Mouse (Mus musculus): ENCODE data around the gene Gm765.

The Gm765 gene

DNA sequence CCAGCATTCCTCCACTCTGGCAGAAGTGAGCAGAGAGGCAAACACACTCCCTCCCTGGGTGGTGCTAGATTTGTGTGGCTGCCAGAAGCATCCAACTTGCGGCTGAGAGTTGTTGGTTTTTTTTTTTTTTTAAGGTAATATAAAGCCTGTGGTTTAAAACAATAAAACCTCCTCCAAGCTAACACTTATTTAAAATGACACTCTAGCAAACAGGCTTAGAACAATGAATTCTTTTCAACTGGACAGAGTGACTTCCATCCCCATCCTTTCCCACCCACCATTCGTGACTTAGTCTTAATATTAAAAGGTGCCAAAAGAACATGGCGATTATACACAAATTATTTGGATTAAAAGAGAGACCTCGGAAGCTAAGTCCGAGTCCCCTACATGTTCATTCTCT is at the start of gene Gm765:
TSS of gene Gm765 (minus strand) at position 101 of the 400 bp plus-strand sequence.
- no peak for DNase-seq (ENCODE audit: inconsistent age in 2 of 2, low spot score in 1 of 2)

DNA sequence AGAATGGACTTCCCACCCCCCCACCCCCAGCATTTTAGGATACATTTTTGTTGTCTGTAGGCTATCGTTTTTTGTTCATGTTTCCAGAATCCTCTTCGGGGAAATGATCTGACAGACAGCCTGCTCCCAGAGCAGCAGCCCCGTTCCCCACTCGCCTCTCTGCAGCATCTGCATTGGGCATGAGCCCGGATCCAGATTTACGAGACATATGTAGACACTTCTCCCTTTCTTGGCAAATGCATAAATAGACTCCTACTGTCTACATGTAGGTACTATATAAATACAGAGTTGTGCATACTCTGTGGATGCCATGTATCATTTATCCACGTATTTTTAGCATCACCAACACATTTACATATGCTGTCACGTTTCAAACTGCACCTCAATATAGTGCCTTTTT is 42.9 kb upstream of the Gm765 start:
- DNase-seq (ENCODE audit: inconsistent age in 2 of 2, low spot score in 1 of 2) = no peak

DNA sequence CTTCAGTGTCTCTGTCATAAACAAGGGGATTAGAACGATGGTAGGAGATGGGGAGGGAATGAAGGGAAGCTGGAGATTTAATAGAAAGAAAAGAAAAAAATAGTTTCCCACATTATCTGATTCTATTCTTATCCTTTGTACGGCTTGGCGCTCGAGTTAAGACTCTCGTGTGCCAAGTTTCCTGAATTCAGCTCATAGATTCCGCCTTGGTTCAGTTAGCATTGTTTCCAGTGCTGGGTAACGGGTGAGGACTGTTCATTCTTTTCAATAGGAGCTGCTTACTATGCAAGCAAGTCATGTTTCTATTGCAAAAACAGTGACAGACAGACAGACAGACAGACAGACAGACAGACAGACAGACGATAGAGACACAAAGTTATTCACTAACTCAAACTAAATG is 41.9 kb upstream of the Gm765 start:
- DNase-seq (ENCODE audit: inconsistent age in 2 of 2, low spot score in 1 of 2) = no peak

DNA sequence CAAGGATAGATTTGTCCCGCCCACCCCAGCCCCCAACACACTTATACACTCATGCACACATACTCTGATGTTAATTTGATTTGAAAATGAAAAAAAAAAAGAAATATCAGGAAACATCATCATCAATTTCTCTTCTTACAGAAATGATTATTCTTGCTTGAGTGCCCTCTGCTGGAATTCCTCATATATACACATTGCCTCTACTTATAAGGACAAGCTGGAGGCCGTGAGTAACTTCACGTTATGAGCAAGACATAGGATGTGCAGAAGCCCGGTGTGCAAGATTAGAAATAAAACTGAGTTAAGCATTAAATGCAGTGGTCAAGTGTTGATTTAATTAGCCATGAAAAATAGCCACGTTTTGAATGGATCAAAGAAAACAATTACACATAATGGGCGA is 40.9 kb upstream of the Gm765 start:
- peak in 1 of 2 experiments; percentile 56 for DNase-seq (ENCODE audit: inconsistent age in 2 of 2, low spot score in 1 of 2)

DNA sequence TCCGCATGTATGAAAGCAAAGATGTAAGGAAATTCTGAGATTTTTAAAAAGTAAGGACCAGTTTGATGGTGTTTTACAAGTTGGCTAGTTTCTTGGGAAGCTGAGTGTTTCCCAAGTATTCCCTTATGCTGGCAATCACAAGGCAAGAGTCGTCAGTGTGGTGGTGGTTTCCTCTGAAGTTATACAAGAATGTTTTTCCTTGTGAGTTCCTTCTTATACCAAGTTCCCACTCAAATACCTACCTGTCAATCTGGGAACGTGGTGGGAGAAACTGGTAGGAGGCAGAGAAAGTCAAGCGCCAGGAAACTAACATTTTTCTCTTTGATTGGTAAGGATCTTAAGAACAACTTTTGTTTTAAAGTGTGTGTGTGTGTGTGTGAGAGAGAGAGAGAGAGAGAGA is 23.6 kb upstream of the Gm765 start:
- DNase-seq (ENCODE audit: inconsistent age in 2 of 2, low spot score in 1 of 2) = no peak

DNA sequence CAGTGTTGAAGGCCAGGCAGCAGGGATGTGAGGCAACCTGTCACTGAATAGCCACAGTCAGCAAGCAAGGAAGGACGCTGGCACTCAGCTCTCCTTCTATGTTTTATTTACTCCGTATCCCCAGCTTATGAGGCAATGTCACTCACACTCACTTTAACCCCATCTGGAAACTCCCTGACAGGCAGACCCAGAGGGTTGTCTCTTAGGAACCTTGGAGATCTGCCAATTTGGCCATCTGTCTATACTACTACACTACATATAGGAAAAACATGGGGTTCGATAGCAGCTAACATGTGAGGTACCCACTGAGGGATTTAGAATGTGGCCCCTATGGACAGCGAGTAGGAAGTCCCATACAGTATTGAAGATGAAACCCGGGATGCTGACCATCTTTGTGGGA is 12.7 kb upstream of the Gm765 start:
- DNase-seq (ENCODE audit: inconsistent age in 2 of 2, low spot score in 1 of 2) = no peak

DNA sequence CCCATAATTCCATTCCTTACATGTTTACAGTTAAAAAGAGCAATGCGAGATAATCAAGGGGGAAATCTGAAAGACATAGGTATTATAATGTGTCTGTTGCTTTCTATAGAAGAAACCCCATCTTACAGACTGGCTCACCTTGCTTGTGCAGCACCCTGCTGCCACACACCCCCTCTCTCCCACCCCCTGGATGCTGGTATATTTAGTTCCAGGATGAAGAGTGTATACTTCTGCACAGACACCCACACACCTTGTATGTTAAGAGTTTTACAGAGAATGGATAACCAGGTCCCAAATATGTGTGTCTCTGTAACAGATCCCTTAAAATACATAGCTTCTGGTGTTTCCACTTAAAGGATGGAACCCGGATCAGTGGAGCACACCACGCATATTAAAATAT is 10.7 kb upstream of the Gm765 start:
- no peak for DNase-seq (ENCODE audit: inconsistent age in 2 of 2, low spot score in 1 of 2)

DNA sequence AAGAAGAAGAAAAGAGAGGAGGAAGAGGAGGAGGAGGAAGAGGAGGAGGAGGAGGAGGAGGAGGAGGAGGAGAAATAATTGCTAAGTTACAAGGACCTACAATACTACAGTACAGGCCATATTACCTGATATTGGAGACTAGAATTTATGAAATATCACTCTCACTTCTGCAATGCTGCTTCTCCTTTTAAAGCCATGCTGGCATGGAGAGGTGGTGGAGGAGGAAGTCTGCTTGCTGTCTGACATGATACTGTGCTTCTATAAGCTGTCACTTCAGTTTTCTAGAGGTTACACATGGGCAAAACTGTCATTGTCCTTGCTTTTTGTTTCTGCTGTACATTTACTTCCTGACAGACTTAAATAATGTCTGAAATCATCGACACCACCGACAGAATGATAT is 9.8 kb downstream of the Gm765 start:
- no peak for DNase-seq (ENCODE audit: inconsistent age in 2 of 2, low spot score in 1 of 2)

DNA sequence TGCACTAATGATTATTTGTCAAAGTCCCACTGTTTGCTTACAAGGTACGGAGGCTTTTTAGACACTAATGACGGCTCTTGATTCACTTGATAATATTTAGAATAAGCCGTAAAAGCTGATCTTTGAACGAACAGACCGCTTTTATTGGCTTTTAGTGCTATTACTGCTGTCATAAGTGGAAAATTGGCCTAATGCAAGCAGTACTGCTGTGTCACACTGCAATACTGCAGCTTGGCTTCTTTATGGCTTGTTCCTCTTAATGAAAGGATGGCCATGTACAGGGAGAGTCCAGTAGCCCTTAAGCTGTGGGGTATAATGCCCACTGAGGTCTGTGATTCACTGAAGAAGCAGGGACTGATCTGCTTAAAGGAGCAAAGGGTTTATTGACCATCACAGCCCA is 30.9 kb downstream of the Gm765 start:
- DNase-seq (ENCODE audit: inconsistent age in 2 of 2, low spot score in 1 of 2) = no peak

DNA sequence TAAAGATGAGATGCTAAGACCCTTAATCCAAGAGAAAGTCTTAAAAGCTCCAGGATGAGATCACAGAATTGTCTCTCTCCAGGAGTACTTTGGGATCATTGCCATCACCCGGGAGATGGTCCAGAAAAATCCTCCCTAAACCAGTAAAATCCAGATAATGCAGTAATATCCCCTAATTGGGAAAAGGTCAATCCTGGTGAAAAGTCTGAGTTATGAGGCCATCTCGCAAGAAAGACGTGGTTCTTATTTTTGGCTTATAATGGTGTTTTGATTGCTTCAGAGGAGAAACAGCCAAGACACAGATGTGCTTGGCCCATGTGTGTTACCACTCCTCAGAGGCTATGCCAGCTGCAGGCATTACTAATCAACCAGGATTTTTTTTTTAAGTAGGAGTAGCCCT is 34.9 kb downstream of the Gm765 start:
- no peak for DNase-seq (ENCODE audit: inconsistent age in 2 of 2, low spot score in 1 of 2)

DNA sequence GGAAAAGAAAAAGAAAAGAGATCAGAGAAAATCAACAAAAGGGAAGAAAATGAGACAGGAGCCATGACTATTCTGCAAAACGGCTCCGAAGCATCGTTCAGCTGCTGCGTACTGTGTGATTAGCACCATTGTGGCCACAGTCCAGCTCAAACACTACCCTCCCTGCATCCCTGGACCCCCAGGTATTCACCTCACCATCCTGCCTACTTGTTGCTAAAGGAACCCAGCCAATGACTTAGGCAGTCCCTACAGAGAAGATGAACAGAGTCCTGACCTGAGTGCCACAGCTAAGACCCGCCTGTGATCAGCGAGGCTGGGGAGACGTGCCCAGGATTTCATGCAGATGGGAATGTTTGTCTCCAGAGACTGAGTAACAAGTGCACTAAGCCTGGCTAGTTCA is 35.4 kb downstream of the Gm765 start:
- no peak for DNase-seq (ENCODE audit: inconsistent age in 2 of 2, low spot score in 1 of 2)

DNA sequence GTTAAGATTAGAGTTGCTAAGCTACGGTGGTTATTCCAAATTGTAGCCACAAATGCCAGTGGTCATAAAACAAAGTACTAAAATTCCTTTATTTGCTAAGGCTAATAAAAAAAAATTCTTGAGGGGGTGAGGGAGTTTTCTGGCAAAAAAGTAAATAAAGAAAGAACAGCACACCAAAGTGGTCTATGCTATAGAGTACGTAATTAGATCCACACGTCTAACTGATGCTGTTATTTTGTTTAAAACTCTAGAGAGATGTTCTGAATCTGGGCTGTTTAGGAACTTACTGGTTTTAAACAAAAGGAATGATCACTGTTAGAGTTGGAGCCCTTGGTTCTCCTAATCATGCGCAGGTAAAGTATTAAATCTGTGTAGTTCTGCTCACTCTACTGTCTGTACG is 50.5 kb downstream of the Gm765 start:
- DNase-seq (ENCODE audit: inconsistent age in 2 of 2, low spot score in 1 of 2) = no peak

DNA sequence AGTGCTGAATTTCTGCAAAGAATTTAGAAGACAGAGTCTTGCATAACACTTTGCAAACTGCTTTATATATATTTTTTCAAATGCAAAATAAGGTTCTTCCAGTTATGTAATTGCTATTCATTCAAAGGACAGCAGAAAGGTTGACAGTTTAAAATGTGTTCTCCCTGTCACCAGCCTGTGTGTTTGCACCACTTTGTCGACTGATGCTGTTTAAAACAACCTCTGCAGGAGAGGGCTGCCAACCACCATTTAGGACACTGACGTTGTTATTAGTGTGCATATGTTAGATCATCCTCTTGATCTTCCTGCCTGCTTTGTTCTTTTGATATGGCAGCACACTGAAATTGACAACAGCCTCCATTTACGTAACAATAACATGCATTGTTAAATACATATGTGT is 54.2 kb downstream of the Gm765 start:
- DNase-seq (ENCODE audit: inconsistent age in 2 of 2, low spot score in 1 of 2) = no peak

DNA sequence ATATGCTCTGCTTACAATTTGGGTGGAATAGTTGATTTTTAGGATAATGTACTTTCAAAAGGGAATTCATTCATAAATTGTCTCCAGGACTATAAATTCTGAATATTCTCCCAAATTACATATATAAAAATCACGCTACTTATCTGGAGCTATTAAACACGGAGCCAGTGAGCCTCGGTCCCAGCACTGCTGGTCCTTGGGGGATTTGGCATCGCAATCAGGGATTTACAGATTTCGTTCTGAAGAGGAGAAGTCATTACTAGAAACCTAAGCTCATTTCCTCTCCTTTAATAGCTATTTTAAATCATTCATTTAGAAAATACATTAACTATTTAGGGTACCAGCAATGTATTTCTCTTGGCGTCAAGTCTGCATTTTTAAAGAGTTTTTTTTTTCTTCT is 55.0 kb downstream of the Gm765 start:
- no peak for DNase-seq (ENCODE audit: inconsistent age in 2 of 2, low spot score in 1 of 2)

DNA sequence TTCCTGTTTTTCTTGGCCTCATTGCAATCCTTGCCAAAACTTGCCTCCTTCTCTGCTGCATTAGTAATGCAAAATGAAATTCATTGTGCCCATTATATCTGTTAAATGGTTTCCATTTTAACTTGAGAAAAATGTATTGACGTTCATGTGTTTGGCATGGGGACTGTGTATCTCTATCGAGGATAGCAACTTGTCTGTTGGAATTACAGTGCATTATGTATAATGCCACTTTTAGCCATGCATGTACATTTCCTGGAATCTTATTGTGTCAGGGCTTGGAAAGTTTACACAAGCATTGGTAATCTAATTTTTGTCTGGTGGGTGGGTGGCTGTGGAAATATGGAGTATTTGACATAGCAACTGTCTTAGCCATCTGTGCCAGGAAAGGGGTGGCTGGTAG is 57.4 kb downstream of the Gm765 start:
- no peak for DNase-seq (ENCODE audit: inconsistent age in 2 of 2, low spot score in 1 of 2)

DNA sequence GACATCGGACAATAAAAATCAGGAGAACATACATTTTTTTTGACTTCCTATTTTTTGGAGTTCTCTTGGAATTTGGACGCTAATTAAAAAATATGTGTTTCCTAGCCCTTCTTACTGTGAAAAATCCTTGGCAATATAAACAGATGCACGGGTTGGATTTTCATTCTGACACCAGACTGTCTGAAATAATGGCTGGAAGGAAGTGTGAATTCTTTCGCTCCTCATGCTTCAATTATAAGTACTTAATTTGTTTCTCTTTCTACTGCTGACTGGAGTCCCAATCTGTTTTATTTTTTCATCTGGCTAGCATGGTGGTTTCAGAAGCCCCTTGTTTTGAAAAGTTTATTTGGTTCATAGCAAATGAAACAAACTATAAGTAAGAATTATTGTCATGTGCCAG is 59.8 kb downstream of the Gm765 start:
- DNase-seq (ENCODE audit: inconsistent age in 2 of 2, low spot score in 1 of 2) = no peak

DNA sequence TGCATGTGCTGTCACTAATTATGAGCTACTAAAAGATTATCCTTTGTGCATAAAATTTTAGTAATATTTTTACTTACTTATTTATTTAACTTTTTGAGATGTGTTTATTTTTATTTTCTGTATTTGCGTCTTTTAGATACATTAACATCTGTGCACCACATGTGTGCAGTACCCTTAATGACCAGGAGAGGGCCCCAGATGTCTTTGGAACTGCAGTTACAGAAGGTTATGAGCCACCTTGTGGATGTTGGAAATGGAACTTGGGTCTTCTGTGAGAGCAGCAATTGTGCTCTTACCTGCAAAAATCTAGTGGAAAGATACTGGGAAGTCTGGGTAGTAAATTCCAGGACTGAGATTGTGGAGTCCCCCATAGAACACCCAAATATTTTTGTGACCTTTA is 71.0 kb downstream of the Gm765 start:
- peak; percentile 21 to 68 for DNase-seq (ENCODE audit: inconsistent age in 2 of 2, low spot score in 1 of 2)

DNA sequence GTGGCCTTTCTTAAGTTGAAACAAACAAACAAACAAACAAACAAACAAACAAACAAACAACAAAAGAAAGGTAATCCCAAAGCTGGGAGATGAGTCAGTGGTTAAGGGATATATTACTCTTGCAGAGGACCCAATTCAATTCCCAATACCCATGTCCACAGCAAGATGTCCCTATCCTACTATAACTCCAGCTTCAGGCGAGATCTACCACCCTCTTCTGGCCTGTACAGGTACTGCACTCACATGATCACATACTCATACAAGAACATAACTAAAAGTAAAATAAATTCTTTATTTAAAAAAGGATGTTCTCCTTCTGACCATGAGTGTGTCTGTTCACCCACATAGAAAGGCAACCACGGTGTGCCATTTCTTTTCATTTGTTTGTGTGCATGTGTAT is 79.6 kb downstream of the Gm765 start:
- DNase-seq (ENCODE audit: inconsistent age in 2 of 2, low spot score in 1 of 2) = no peak

DNA sequence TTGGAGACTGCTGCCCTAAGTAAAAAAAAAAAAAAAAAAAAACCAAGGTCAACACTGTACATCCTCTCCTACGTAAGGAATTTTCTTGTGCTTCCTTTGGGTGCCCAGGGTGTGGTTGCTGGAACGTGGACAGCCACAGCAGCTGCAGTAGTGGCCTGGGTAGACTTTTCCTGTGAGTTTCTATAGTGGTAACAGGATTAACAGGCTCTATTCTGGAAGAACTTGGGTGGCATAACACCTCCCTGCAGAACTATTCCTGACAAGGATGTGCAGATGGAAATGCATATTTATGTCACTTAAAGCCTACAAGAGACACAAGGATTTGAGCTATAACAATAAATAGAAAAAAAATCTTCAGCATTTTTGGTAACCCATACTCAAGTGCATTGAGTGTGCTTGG is 83.5 kb downstream of the Gm765 start:
- no peak for DNase-seq (ENCODE audit: inconsistent age in 2 of 2, low spot score in 1 of 2)

DNA sequence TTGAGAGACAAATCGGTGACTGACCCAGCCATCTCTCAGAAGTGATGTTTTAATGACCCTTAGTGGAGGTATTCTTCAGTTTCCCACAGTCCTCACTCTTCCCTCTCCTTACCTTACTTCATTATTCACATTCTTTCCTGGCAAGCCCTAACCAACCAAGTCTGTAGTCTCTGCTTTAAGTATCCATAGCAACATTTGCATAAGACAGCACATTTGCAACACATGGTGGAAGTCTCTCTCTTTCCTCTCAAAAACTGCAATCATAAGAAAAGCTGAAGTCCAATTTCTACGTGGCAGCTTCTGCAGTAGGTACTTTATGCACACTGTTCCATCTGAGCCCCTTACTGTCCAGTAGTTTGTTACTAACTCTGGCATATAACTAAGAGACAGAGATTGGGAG is 96.1 kb downstream of the Gm765 start:
- DNase-seq (ENCODE audit: inconsistent age in 2 of 2, low spot score in 1 of 2) = no peak

DNA sequence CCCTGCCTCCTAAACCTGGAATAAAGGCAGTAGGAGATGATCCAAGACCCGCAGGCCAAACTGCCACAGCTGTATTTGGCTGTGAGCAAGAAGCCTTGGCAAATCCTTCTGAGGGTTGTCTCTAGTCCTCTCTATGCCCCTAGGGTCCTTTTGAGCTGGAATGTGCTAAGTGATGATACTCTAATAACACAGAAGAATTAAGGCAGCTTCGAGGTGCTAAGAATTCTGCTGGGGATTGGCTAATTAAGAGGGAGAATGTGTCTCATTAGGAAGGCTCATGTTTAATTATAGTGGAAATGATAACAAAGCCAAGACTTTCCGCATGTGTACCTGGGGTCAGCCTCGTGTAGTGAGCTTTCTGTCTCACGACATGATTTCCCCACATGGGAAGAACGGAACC is 99.4 kb downstream of the Gm765 start:
- DNase-seq (ENCODE audit: inconsistent age in 2 of 2, low spot score in 1 of 2) = no peak

DNA sequence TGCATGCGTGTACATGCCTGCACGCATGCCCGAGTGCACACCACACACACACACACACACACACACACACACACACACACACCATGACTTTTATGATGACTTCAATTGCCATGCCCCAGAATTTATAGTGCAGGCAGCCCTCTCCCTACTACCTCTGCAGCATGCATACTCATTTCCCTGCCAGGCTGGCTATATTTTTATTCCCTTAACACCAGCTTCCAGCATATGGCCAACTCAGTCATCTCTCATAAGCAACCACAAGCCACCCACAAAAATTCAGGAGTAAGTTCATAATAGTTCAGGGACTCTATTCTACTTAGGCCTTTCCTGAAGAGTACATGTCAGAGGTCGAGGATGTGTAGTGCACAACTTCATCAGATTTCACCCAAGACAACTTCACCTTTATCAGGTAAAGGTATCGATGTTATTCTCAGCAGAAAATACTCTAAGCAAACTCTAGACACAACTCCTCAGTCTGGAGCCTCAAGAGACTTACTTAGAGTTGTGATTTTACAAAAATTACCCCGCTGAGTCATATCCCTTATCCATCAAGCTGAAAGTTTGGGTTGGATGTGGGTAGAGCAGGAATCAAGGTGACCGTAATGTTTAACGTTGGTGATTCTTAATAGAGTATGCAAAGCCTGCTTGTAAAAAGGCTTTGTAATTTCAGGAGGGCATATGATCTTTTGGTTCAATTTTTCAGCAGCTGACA is 101.8 kb downstream of the Gm765 start:
- DNase-seq (ENCODE audit: inconsistent age in 2 of 2, low spot score in 1 of 2) = no peak

DNA sequence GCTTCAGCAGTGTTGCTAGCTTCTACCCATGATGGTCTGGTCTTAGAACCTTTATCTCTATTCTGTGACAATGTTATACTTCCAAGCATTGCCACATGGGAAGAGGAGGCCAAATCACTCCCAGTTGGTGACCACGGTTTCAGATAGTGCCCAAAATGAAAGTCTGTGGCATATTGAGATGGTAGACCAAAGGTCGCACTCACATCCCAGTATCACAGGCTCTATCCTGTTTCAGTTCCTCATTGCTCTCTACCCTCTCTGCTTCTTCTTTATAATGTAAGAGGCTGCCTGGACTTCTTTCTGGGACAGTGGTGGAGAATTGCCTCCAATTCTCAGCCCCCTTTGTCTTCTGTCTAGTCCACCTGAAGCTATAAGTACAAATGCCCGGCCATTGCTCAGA is 108.5 kb downstream of the Gm765 start:
- no peak for DNase-seq (ENCODE audit: inconsistent age in 2 of 2, low spot score in 1 of 2)

DNA sequence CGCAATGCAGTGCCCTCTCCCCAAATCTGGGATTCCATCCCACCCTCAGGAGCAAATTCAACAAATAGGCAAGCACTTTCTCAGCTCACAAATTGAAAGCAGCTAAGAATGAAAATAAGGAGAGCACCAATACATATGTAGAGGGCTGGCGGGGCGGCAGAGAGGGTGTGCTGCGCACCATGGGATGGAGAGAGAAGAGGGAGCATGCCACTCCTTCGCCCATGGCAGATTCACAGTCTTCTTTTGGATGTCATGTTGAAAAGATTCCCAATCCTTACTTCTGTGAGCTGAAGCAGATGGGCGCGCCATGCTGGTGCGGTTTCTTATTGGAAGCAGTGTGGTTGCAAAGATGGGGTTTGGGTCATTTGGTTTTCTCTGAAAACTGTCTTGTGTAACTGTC is 118.6 kb downstream of the Gm765 start:
- no peak for DNase-seq (ENCODE audit: inconsistent age in 2 of 2, low spot score in 1 of 2)

Data from adrenal gland, adult (tissue).